Mouse (Mus musculus) heart, embryonic 14.5 days (tissue): Measurements from ENCODE around the gene Rps6kl1. TPM values are rescaled to one million over a fixed set of nuclear protein-coding genes. Genes with fewer than 3 reads are reported as not detected.
"Not testable (repeated sequence)": the region's sequence is repeated elsewhere in the genome, so short reads cannot be mapped to it uniquely, and the experiment has no call there.

Experiments
- ATAC-seq: fragments of 200-750 bp; cut with Nextera tagmentation; 2 replicates; pipeline ENCODE4 v1.8.0; 2017; ENCODE audit warnings: low read depth, moderate TSS enrichment; ENCODE audit not compliant: insufficient number of reproducible peaks, insufficient read depth, low FRiP score
- H3K27ac ChIP-seq, 2 experiments: fragments of 200-500 bp in 1 of 2; fragments of 300-500 bp in 1 of 2; sonication (generic) in 1 of 2; replicated peaks in 1 of 2; 2 replicates each; pipeline ENCODE4 v1.5.1; 2012 to 2014; ENCODE audit warnings: low read depth in 2 of 2, low read length in 2 of 2, control low read depth in 1 of 2, mild to moderate bottlenecking in 1 of 2, mixed read lengths in 1 of 2; ENCODE audit not compliant: control insufficient read depth in 1 of 2, insufficient read depth in 1 of 2
- H3K27me3 ChIP-seq: fragments of 300-500 bp; sonication (generic); 2 replicates; pipeline ENCODE4 v1.6.1; 2014; ENCODE audit warnings: mild to moderate bottlenecking, low read length, control low read depth; ENCODE audit not compliant: control insufficient read depth, insufficient read depth
- H3K36me3 ChIP-seq: fragments of 300-500 bp; sonication (generic); 2 replicates; pipeline ENCODE4 v1.6.1; 2014; ENCODE audit warnings: mild to moderate bottlenecking, control low read depth, low read length, mixed read lengths; ENCODE audit not compliant: control insufficient read depth, insufficient read depth
- H3K4me1 ChIP-seq, 2 experiments: fragments of 200-500 bp in 1 of 2; fragments of 300-500 bp in 1 of 2; sonication (generic) in 1 of 2; 2 replicates each; pipeline ENCODE4 v1.6.1; 2012 to 2014; ENCODE audit warnings: low read length in 2 of 2, control low read depth in 1 of 2, mixed read lengths in 1 of 2; ENCODE audit not compliant: control insufficient read depth in 2 of 2, insufficient read depth in 2 of 2
- H3K4me2 ChIP-seq: fragments of 300-500 bp; sonication (generic); 2 replicates; pipeline ENCODE4 v1.6.1; 2014; ENCODE audit warnings: mild to moderate bottlenecking, low read length
- H3K4me3 ChIP-seq, 2 experiments: fragments of 200-500 bp in 1 of 2; fragments of 300-500 bp in 1 of 2; sonication (generic) in 1 of 2; 2 replicates each; pipeline ENCODE4 v1.5.1; 2012 to 2014; ENCODE audit warnings: low read length in 2 of 2, mild to moderate bottlenecking in 2 of 2, control low read depth in 1 of 2, low read depth in 1 of 2, moderate library complexity in 1 of 2; ENCODE audit not compliant: control insufficient read depth in 1 of 2, insufficient read depth in 1 of 2
- H3K9ac ChIP-seq: fragments of 300-500 bp; sonication (generic); 2 replicates; pipeline ENCODE4 v1.6.1; 2014; ENCODE audit warnings: mild to moderate bottlenecking, low read length
- H3K9me3 ChIP-seq: fragments of 300-500 bp; sonication (generic); 2 replicates; pipeline ENCODE4 v1.6.1; 2016; ENCODE audit warnings: low read length, control low read depth; ENCODE audit not compliant: control insufficient read depth
- WGBS: fragments of 180-500 bp; shearing (Covaris S2); extraction: QIAGEN DNeasy Blood & Tissue Kit; methylation state at CpG from one replicate; pipeline ENCODE4 v1.1.7; 2014; 5-methylcytosine and 5-hydroxymethylcytosine counted together
- polyA plus RNA-seq: library from polyadenylated mRNA; unstranded; fragments of >200 nt; fragmentation: Nextera tagmentation; extraction: Ambion mirVana; gene quantifications from 2 replicates; pipeline ENCODE4 v1.2.1, GENCODE M21; 2014

The Rps6kl1 gene
- polyA plus RNA-seq, 1 experiment from 2014 or later = 1.1 TPM

DNA sequence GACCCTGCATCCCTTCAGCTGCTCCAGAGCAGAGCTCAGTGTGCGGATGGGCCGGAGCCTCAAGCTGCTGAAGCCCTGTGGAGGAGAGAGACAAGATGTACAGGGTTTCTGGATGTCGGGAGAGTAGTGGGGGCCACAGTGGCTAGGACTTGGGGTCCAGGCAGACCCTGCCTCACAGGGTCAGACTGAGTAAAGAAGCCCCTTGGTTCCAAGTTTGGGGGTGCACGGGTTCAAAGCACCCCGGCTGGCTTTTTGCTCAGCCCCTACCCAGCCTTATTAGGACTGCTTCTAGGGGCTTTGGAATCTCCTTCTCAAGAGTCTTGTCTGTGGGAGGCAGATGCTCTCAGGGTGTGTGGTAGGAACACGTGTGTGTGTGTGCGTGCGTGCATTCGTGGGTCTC is 4.2 kb downstream of the Rps6kl1 start:
- no peak overlapping the region for H3K9ac ChIP-seq
- H3K4me3 ChIP-seq = no peak overlapping the region
- H3K4me1 ChIP-seq = peaks cover 3 to 22% of the 10 kb centered on the region in 2 experiments
- WGBS = 76% methylated on average over 9 of the region's 9 CpGs
- no peaks in the 10 kb centered on the region; the same call in 1 of the 2 replicates for H3K27me3 ChIP-seq
- H3K4me2 ChIP-seq = no peak overlapping the region
- no peaks in the 10 kb centered on the region for H3K9me3 ChIP-seq
- no peak for ATAC-seq
- no peaks in the 10 kb centered on the region for H3K36me3 ChIP-seq
- no peak overlapping the region for H3K27ac ChIP-seq

DNA sequence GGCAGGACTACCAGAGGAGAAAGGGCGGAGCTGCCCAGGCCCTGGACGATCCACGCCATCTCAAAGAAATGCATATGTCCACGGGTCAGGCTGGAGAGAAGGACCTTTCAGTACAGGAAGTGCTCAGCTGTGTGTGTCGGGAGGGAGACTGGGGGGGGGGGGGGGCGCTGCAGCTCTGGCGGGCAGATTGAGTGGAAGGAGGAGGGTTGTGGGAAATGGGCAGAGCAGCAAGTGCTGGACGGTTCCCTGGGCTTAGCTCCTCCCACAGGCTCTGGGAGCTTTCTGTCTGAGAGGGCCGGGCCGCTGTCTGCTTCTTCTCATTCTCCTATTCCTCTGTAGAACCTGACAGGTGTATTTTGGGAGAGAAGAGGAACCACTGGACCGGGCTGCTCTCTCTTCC is 4.7 kb downstream of the Rps6kl1 start:
- 25% methylated on average over 9 of the region's 11 CpGs for WGBS
- H3K4me2 ChIP-seq = no peak overlapping the region

DNA sequence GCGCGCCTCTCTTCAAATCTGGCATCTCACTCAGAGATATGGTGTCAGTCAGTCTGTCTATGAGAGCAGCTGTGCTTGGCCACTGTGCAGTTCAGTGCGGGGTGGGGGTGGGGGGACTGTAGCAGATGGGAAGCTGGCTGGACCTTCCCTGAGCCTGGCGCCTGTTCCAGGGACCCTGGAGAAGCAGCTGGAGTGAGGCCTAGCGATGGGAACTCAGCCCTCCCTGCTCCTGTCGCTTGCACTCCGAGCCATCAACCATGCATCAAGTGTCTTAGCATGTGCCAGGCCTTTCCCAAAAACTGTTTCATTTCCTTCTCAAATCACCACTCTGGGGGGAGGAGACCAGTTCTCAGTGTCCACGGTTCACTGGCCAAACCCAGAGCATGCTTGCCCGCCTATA is 5.4 kb downstream of the Rps6kl1 start:
- H3K9me3 ChIP-seq = no peaks in the 10 kb centered on the region
- H3K27ac ChIP-seq = no peak overlapping the region; a peak in 1 of 4 replicates
- no peaks in the 10 kb centered on the region for H3K27me3 ChIP-seq
- H3K36me3 ChIP-seq = no peaks in the 10 kb centered on the region
- H3K9ac ChIP-seq = no peak overlapping the region
- no peak for ATAC-seq
- H3K4me3 ChIP-seq = no peak overlapping the region
- WGBS = 49% methylated on average over 9 of the region's 9 CpGs
- H3K4me2 ChIP-seq = no peak overlapping the region
- H3K4me1 ChIP-seq = peaks cover 3 to 18% of the 10 kb centered on the region in 2 experiments

More for the DNA sequence above, 4.7 kb downstream of the Rps6kl1 start:
- Histone ChIP-seq H3K27ac (no peak overlapping the region), H3K4me3 (no peak overlapping the region), H3K4me1 (peaks cover 3 to 22% of the 10 kb centered on the region in 2 experiments), H3K9ac (no peak overlapping the region), H3K27me3 (no peaks in the 10 kb centered on the region; the same call in 1 of the 2 replicates), H3K9me3 (no peaks in the 10 kb centered on the region), H3K36me3 (no peaks in the 10 kb centered on the region)
- ATAC-seq = no peak

DNA sequence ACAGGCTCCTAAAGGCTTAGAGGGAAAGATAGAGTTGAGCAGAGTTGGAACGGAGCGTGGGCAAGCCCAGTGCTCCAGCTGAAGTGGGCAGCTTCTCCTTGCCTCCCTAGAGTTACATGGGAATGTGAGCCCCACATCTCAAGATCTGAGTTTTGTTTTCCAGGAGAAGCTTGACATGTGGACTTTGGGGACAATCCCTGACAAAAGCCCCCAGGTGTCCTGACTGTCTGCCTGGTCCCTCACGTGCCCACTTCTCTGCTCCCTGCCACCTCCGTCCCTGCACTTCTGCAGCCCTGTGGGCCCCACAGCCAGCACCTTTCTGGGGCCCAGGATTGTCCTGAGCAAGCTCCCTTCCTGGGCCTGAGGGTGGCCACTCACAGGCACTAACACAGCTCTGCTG is 6.2 kb downstream of the Rps6kl1 start:
- Histone ChIP-seq H3K4me2 (no peak overlapping the region), H3K9me3 (no peaks in the 10 kb centered on the region), H3K4me3 (no peak overlapping the region), H3K27me3 (peaks cover 7% of the 10 kb centered on the region; the same call in 1 of the 2 replicates), H3K9ac (no peak overlapping the region), H3K36me3 (no peaks in the 10 kb centered on the region), H3K27ac (no peak overlapping the region), H3K4me1 (peaks cover 0 to 14% of the 10 kb centered on the region in 2 experiments; a peak in 2 of 4 replicates)
- no peak for ATAC-seq
- WGBS = 90% methylated on average over 4 of the region's 4 CpGs

DNA sequence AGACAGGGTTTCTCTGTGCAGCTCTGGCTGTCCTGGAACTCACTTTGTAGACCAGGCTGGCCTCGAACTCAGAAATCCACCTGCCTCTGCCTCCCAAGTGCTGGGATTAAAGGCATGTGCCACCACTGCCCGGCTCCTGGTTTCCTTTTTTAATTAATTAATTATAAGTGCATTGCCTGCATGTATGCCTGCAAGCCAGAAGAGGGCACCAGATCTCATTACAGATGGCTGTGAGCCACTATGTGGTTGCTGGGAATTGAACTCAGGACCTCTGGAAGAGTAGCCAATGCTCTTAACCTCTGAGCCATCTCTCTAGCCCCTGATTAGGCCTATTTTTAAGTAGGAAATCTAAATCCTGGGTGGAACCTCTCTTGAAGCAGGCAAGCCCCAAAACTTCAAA is 6.8 kb downstream of the Rps6kl1 start:
- ATAC-seq, H3K9ac ChIP-seq, H3K27ac ChIP-seq, H3K9me3 ChIP-seq, H3K36me3 ChIP-seq, H3K27me3 ChIP-seq, H3K4me3 ChIP-seq, H3K4me2 ChIP-seq: not testable (repeated sequence)
- WGBS = 83% methylated on average over 2 of the region's 2 CpGs
- H3K4me1 ChIP-seq = peaks cover 0 to 14% of the 10 kb centered on the region in 2 experiments; a peak in 2 of 4 replicates

DNA sequence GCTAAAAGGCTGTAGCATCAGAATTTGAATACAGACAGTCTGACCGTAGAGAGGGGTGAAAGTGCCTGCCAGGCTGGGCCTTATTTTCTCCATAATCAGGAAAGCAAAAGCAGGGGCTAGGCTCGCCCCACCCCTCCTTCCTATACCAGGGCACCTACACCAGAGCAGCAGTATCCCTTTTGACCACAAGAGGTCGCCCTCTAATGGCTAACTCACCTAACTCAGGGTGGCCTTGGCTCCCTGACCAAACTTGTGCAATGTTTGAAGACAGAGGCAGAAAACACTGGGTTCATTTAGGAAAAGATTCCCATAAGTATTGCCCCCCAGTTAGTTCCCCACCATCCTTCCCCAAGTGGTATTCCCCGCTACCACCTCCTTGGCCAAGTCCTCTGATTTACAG is 8.3 kb downstream of the Rps6kl1 start:
- 24% methylated on average over 4 of the region's 4 CpGs for WGBS
- H3K27me3 ChIP-seq = peaks cover 8% of the 10 kb centered on the region; the same call in 1 of the 2 replicates
- no peaks in the 10 kb centered on the region for H3K9me3 ChIP-seq
- ATAC-seq = no peak; the same call in 1 of the 2 replicates
- H3K4me2 ChIP-seq = no peak overlapping the region
- H3K36me3 ChIP-seq = no peaks in the 10 kb centered on the region
- H3K4me3 ChIP-seq = no peak overlapping the region
- H3K9ac ChIP-seq = no peak overlapping the region
- H3K4me1 ChIP-seq = peaks cover 0 to 14% of the 10 kb centered on the region in 2 experiments; a peak in 2 of 4 replicates
- H3K27ac ChIP-seq = no peak overlapping the region

DNA sequence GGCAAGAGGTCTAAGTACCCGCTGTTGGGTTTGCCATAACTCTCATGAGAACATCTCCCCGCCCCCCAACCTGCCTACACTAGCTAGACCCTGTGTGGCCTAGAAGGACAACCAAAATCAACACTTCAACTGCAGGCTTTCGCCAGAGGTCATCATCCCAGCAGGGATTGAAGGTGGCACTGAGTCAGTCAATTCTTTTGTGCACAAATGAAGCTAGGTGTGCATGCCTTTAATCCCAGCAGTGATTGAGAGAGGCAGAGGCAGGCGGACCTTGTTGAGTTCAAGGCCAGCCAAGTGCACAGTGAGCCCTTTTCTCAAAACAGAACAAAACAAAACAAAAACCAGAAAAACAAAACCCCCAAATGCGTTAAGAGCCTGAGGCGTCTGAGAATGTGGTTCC is 10.0 kb downstream of the Rps6kl1 start:
- Histone ChIP-seq H3K4me1 (peaks cover under 1 to 10% of the 10 kb centered on the region in 2 experiments; a peak in 3 of 4 replicates), H3K9me3 (no peaks in the 10 kb centered on the region), H3K36me3 (no peaks in the 10 kb centered on the region), H3K9ac (no peak overlapping the region), H3K4me2 (no peak overlapping the region), H3K27ac (no peak overlapping the region), H3K27me3 (peaks cover 8% of the 10 kb centered on the region; the same call in 1 of the 2 replicates), H3K4me3 (no peak overlapping the region)
- 76% methylated on average over 6 of the region's 6 CpGs for WGBS
- ATAC-seq = no peak
